Mouse (Mus musculus): Measurements from ENCODE around the gene Hmbs.
"Not testable (repeated sequence)": the region's sequence is repeated elsewhere in the genome, so short reads cannot be mapped to it uniquely, and the experiment has no call there.

Gene Hmbs

DNA sequence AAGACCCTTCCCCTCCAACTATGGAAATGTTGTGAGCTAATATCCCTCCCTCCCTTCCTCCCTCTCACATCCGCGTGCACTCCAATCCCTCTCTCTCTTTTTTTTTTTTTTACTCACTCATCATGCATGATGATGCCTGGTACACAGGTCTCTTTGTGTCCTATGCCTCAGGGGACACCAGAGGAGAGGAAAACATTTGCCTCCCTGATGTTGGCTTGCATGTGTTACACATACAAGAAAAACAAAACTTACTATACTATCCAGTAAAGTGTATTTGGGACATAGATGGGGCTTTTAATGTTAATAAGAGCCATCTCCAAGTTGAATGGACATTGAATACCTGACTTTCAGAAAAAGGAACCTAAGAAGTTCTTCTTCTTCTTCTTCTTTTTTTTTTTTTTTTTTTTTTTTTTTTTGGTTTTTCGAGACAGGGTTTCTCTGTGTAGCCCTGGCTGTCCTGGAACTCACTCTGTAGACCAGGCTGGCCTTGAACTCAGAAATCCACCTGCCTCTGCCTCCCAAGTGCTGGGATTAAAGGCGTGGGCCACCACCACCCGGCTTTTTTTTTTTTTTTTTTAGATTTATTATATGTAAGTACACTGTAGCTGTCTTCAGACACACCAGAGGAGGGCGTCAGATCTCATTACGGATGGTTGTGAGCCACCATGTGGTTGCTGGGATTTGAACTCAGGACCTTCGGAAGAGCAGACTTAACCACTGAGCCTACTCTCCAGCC, 18.8 kb downstream of the Hmbs start:
- not testable (repeated sequence) for DNase-seq (ENCODE audit: low spot score in 2 of 2)

DNA sequence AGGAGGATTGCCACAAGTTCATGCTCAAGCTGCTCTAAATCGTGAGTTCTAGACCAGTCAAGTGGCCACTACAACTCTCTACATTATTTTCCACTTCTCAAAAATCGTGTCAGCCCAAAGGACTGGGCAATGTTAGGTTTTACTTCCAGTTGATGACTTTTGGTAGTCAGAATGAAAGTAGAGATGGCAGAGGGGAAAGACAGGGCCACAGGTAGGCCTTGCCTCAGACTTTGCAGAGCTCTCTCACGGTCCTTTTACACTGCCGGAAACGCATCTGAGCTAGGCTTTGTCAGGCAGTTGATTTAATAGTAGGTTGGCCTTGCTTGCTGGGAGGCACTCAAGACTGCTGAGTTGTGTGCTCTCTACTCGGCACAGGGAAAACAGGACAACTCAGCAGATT, 19.9 kb downstream of the Hmbs start:
- DNase-seq (ENCODE audit: low spot score in 2 of 2) = no peak

DNA sequence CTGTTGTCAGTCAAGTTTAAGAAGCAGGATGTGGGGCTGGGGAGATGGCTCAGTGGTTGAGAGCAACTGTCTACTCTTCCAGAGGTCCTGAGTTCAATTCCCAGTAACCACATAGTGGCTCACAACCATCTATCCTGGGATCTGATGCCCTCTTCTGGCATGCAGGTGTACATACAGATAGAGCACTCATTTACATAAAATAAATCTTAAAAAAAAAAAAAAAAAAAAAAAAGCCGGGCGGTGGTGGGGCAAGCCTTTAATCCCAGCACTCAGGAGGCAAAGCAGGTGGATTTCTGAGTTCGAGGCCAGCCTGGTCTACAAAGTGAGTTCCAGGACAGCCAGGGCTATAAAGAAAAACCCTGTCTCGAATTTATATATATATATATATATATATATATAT, 20.4 kb downstream of the Hmbs start:
- DNase-seq (ENCODE audit: low spot score in 2 of 2) = not testable (repeated sequence)

DNA sequence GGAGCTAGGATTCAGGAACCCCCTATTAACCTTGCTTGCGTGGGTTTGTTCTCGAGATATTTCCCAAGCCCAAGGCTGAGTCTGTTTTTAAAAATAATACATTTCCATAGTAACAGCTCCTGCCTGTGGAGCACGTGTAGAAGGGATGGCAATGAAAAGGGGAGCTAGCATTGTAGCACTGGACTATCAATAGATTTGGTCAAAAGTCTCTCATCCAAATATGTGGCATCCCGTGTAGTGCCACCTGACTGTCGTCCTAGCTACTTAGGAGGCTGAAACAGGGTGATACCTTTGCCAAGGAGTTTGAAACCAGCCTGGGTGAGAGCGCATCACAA, 23.3 kb downstream of the Hmbs start:
- DNase-seq (ENCODE audit: low spot score in 2 of 2) = no peak

DNA sequence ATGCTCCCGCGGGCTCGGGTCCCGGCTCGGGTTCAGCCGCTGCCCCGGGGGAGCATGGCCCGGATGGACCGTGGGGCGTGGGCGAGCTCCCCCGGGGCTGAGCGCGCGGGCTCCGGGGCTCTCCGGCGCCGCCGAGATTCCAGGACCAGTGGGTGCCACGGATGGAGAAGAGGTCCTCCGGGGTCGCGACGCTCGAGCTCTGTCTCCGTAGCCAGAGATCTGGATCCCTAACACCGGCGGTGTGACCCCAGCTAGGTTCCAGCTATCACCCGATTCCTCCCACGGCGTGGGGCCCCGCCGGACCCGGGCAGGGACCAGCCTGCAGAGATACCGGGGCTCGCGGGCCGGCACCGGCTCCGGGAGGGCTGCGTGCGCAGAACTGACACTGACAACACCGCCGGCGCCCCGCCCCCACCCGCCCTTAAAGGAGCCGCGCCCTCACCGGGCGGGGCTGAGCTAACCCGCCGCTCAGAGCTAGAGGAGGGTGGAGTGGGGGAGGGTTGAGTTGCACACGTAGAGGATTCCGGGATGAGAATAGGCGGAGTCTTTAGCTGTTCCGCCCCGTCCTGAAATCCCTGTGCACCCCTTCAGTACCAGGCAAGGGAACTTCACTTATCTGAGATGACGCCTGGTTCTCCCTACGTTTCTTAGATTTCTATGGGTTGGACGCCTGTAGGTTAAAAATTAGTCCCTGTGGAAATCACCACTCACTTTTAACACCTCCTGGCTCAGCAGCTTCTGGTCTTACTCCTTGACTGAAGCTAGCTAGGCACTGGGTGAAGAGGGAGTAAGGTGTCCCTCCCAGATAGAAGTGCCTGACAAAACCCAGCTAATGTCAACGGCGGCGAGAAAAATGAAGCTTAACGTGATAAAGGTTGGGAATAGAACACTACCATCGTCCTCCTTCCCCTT, 23.9 kb downstream of the Hmbs start, which contains the start of gene C2cd2l:
C2cd2l (minus strand) TSS at position 399 of the 912 bp plus-strand sequence.
- peak; percentile 58 to 85 for DNase-seq (ENCODE audit: low spot score in 2 of 2)

DNA sequence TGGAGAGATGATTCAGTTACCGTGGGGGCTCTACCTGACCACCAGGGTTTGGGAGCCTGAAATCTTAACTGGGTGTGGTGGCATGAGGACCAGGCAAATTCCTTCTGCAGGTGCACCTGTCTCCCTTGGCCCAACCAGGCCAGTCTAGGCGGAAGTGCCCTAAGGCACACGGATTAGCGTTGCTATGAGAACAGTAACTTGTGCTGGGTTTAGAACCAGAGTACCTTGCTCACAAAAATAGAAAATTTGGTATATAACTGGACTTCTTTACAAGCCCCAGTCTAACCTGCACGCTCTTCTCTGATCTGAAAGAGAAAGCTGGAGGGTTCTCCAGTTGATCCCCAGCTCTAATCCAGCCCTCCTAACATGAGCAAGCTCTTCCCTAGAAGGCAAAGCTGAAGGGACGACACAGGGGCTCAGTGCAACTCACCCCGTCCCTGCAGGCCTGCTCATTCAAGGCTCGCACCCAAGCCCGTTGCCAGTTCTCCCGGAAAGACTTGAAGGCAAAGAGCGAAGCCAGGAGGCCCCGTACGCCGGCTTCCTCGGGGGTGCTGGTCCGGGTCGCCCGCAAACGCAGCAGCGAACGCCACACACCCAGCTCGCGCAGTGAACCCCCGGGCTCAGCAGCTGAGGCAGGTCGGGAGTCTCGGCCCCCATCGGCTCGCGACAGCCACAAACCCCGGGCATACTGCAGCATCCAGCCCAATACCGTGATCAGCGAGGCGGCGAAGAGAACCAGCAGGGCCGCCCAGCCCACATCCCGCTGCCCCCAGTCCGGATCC, 24.7 kb downstream of the Hmbs start:
- peak; percentile 26 to 28 for DNase-seq (ENCODE audit: low spot score in 2 of 2)

DNA sequence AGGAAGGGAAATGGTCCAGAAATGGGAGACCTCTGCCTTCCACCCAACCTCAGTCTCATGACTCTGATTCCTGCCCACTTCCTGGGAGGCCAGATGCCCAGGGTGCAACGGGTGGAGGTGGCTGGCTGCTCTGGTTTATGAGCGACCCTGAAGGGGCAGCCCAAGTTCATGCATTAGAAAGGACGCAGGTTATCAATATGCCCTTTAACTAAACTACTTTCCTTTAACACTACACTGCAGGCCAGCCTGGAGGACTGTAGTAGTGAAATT, 25.3 kb downstream of the Hmbs start:
- no peak for DNase-seq (ENCODE audit: low spot score in 2 of 2)

DNA sequence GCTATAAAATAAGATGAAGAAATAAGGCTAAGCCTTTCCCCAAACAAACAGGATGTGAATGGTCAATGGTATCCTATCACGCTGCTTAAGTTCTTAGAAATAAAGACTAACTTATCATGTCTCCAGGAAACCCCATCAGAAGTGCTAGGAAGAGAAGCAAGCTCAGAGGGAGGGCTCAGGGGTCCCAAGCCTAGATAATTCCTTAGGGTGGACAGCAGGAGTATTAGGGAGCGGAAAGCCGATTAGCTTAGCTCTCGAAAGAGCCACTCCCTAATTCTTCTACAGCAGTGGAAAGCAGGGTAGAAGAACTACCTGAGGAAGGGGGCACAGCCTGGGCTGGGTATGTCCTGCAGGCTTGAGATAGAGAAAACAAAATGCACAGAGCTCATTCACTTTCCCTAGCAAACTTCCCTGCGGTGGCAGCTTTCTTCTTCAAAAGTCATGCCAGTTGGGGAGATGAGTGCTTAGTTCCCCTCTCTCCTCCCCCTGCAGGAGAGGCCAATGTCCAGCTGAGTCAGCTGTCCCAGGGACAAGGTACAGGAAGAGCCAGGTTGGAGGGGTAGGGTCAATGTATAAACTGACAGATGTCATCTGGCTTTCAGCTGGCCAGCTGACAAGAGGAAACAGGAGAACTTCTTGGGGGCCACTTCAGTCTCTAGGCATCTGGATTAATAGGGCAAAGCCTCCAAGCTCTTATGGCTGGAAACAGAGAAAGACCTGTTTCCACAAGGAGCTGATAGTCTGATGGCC, 25.8 kb downstream of the Hmbs start:
- no peak for DNase-seq (ENCODE audit: low spot score in 2 of 2)

DNA sequence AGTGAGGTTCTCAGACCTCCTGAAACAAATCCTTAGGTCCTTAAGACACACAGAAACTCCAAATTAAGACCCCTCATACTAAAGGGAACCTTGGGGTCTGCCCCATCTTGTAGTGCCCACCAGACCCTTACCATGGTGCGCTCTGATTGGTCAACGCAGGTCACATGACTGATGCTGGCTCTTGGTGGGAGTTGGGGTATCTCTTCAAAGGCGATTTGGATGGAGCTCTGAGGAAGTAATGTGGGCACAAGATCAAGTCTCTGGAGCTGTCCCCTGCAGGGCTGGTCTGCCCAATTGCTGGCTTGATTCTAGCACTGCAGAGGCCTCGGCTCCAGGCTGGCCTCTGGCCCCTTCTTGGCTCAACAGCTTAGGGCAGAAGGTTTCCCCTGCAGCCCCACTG, 26.6 kb downstream of the Hmbs start:
- DNase-seq (ENCODE audit: low spot score in 2 of 2) = no peak

DNA sequence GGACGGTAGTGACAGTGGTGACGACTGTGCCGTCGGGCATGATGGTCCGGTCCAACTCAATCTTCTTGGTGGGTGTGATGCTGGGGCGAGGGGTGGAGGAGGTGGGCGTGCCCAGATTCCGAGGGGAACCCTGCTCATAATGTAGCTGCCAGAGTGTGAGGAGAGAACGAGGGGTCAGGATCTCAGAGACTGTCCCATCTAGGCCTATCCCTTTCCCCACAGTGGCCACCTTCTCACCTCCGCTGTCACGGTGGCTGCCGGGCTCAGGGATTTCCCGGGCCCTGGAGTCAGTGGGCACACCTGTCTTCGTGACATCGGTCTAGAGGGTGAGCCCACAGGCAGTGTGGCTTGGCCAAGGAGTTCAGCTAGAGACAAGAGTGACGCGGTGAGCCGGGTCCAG, 29.1 kb downstream of the Hmbs start:
- no peak for DNase-seq (ENCODE audit: low spot score in 2 of 2)

DNA sequence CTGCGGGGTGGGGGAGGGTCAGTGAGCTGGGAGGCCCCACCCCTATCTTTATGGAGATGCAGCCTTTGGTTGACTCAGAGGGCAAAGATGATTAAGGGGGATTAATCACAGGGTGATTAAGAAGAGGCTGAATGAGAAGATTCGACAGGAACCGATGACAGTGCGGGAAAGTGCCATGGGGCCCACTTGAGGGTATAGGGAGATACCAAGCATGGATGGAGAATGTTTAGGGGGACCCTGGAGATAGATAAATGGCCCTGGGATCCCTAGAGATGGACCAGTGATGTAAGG, 29.8 kb downstream of the Hmbs start:
- no peak for DNase-seq (ENCODE audit: low spot score in 2 of 2)

DNA sequence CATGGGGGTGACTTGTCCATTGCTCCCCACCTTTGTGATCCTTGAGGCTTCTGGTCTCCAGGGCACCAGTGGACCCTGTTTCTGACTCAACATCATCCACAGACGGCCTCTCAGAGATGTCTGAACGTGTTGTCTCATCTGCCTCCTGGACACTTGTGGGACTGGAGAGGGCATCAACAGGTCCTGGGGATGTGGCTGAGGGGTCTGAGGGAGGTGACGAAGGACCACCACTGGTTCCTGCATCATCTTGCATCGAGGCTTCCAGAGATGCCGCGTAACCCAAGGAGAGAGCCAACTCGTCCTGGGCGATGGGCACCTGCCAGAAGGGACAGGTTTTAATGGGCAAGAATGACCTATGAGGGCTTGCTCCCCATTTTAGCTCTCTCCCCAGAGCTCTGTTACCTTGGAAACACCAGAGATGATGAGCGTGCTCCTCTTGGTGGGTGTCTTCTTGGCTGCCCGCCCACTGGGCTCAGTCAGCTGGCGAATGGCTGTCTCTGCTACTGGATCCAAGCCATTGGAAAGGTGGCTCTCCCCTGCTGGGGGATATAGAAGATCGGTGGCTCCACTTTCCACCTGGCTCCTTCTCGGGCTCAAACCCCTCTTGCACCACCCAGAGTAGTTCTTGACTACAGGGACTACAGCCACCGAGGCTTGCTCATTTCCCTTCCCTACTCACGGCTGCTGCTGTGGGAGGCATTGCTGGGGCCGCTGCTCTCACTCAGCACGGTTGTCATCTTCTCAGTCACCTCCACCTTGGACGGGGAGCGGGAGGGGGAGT, 30.4 kb downstream of the Hmbs start:
- DNase-seq (ENCODE audit: low spot score in 2 of 2) = peak in 1 of 2 experiments; percentile 43

DNA sequence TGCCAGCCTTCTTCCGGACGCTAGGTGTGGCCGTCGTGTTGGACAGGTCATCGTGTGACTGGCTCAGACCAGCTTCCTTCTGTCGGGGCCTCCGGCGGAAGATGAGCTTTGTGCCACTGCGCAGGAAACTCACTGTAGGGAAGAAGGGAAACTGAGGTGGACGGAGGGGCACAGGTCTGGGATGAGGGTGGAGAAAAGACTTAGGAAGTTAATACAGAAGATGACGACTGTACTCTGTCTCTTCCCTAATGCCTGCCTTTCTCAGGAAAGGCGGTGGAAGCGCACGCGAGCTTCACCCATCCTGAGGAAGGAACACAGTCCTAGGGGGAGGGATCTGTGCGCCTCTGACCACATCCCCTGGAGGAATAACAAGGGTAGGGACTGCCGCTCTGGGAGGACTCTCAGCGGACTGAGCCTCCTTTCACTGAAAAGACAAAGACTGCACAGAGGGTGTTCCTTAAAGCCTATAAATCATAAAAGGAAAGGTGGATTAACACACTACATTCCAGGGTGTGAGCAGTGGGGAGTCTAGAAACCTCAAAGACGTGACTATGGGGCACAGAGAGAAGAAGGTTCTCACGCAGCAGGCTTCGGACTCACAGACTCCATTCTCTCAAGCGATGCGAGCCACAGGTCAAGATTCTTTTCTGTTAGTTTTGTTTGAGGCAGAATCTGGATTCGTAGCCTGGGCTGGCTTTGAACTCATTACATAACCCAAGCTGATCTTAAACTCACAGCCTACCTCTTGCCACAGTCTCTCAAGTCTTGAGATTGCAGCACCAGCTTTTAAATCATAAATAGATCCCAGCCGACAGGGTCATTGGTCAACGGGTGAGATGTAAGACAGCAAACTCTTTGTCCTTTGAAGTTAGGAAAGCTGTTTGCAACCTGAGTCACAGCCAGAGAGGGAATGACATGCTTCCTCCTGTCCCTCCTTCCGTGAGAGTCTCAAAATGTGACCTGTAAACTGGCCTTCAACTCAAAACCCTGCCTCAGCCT, 32.6 kb downstream of the Hmbs start:
- no peak for DNase-seq (ENCODE audit: low spot score in 2 of 2)

DNA sequence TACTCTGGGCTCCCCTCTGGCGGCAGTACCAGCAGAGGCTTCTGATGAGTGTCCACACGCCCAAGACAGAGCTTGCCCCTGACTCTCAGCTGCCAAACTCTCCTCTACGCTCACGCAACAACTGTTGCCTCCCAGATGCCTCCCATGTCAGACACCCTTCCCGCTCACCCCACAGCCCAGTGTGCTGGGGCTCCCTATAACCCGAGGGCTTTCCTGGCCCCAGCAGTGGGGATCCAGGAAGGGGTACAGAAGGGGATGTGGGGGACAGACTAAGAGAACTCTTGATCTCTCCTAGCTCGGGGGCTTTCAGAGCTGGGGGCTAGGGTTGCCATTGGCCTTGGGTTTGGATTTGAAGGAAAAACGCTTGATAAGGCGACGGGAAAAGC, 33.3 kb downstream of the Hmbs start:
- DNase-seq (ENCODE audit: low spot score in 2 of 2) = no peak

DNA sequence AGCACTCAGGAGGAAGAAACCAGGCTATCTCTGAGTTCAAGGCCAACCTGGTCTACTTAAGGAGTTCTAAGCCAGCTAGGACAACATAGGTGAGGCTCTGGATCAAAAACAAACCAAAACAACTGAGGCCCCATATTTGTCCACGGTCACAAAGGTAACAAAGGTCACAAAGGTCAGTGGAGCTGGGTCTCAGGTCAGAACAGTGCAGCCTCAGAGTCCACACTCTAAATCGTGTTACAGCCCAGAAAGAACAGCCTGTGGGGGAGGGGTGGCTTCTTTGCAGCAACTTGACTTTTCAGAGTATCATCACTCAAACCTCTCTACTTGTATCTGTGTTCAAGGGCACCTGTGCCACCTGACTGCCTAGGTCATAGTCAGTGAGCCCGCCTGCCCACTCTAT, 34.3 kb downstream of the Hmbs start:
- DNase-seq (ENCODE audit: low spot score in 2 of 2) = no peak

DNA sequence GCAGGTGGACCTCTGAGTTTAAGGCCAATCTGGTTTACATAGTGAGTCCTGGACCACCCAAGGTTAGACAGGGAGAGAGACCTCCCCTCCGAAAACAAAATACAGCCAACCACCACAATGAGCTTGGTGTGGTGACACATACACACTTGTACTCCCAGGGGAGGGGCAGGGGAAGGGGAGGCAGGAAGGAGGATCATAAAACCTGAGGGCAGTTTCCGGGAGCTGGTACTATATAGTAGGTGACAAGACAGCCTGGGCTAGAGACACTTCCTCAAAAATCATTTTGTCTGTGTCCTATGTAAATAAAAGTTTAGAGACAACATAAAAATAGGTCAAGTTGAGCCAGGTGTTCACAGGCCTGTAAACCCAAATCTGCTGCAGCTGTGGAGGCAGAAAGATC, 36.8 kb downstream of the Hmbs start:
- DNase-seq (ENCODE audit: low spot score in 2 of 2) = no peak

DNA sequence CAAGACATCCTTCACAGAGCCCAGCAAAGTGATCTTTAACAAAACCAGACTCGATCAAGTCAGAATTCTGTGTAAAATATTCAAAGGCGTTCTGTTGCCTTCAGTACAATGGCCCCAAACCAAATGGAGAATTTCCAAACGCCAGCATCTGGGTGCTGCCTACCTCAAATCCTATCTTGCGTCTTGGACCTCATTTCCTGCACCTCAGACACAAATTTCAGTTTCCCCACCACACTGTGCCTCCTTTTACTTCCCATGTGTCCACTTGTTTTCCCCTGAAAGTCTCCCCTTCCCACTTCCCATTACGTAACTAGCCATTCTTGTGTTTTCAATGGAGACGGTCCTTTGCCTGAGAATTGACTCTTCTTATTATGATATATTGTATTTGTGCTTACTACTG, 37.5 kb downstream of the Hmbs start:
- DNase-seq (ENCODE audit: low spot score in 2 of 2) = no peak

DNA sequence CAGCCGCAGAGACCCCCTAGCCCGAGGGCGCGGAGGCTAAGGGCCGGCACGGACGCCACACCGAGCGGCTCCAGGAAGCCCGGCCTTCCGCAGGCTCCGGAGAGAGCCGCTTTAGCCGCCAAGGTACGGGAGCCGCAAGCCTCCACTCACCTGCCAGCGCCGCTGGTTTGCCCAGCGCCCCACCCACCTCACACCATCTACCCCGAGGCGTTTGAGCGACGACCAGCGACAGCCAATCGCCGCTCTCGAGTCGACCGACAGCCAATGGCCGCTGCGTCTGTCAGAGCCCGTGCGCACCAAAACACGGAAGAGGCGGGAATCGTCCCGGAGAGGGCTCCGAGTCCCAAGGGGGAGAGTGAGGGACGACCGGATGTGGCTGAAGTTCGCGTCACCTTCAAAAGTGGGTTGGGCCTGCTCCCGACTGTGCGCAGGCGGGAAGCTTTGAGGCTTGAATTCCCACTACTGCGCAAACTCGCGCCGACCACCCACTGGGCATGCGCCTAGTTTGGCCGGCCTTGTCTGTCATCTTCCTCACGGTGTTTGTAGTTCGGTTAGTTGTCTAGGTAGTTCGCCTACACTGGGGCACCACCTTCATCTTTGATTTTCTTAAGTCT, 38.5 kb downstream of the Hmbs start, which contains the start of gene Hinfp:
Hinfp (minus strand) TSS at position 206 of the 614 bp plus-strand sequence.
- DNase-seq (ENCODE audit: low spot score in 2 of 2) = peak; percentile 86 to 96

DNA sequence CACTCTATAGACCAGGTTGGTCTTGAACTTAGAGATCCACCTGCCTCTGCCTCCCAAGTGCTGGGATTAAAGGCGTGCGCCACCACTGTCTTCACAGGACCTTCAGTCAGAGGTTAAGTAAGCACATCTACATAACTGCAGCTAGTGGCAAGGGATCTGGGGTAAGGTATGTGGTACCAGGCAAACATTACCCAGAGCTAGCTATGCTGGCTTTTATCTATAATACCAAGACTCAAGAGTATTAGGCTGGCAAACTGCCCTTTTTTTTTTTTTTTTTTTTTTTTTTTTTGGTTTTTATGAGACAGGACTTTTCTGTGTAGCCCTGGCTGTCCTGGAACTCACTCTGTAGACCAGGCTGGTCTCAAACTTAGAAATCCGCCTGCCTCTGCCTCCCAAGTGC, 44.0 kb downstream of the Hmbs start:
- not testable (repeated sequence) for DNase-seq (ENCODE audit: low spot score in 2 of 2)
